24 mouse cellular contexts compared by ENCODE assay signal in the genomic region with DNA sequence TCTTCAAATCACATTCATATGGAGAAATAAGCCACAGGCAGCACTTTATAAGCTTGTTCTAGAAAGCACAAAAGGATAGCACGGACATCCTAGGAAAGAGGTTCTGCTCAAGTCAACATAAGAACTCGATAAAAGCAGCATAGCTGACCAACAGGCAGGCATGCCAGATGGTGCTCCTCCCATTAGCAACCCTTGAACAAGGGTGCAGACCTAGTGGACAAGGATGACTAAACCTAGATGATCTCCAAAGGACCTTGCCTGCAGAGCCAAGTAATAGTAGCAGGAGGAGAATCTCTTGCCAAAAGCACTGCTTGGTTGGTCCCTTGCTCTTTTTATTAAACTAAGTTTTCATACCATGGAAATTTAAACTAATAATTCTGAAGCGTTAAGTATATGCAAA. TPM values are rescaled to one million over a fixed set of nuclear protein-coding genes. Genes with fewer than 3 reads are reported as not detected.
DNase-seq lines count a peak whose midpoint lies in the region; ATAC-seq lines count a peak whose summit lies in the region.
"Had no signal": no experiment of that assay in that cellular context is flagged by ENCODE, and none has a peak within 500 bp of the region (broad histone marks: within the 10 kb centered on the region; RNA-seq: fewer than 3 reads in every experiment).

No protein-coding gene starts in this region.

- H3K9ac ChIP-seq in kidney, embryonic 16.5 days (replicated peaks; ENCODE audit: low read length) = no peak overlapping the region
- H3K9ac ChIP-seq: embryonic facial prominence, embryonic 12.5 days; forebrain, embryonic 13.5 days; forebrain, embryonic 15.5 days had no signal

- H3K27me3 ChIP-seq in kidney, embryonic 16.5 days (ENCODE audit: insufficient read depth, low read length) = no peaks in the 10 kb centered on the region
- H3K27me3 ChIP-seq: CH12.LX; embryonic facial prominence, embryonic 12.5 days; forebrain, embryonic 13.5 days; forebrain, embryonic 15.5 days; Patski had no signal

- H3K36me3 ChIP-seq in kidney, embryonic 16.5 days (ENCODE audit: insufficient read depth, low read length) = no peaks in the 10 kb centered on the region
- H3K36me3 ChIP-seq: embryonic facial prominence, embryonic 12.5 days had no signal

- no peak for ATAC-seq in kidney, embryonic 16.5 days (ENCODE audit: low FRiP score, low TSS enrichment)
- ATAC-seq: activated CD4-positive, CD25-positive, alpha-beta regulatory T cell, adult 4 months; CD4-positive, CD25-positive, alpha-beta regulatory T cell, adult 4 months; forebrain, embryonic 13.5 days; forebrain, embryonic 15.5 days; Patski had no signal

- no peak overlapping the region for H3K4me2 ChIP-seq in kidney, embryonic 16.5 days (replicated peaks; ENCODE audit: low read depth, low read length)
- H3K4me2 ChIP-seq: embryonic facial prominence, embryonic 12.5 days; forebrain, embryonic 13.5 days; forebrain, embryonic 15.5 days had no signal

- H3K4me1 ChIP-seq in kidney, embryonic 16.5 days (ENCODE audit: insufficient read depth, low read length) = no peaks in the 10 kb centered on the region
- H3K4me1 ChIP-seq: embryonic facial prominence, embryonic 10.5 days; embryonic facial prominence, embryonic 12.5 days; forebrain, embryonic 13.5 days; forebrain, embryonic 15.5 days had no signal

- WGBS in kidney, embryonic 16.5 days = 91% methylated on average over 3 of the region's 3 CpGs

- H3K9me3 ChIP-seq in kidney, embryonic 16.5 days (ENCODE audit: low read length) = no peaks in the 10 kb centered on the region
- H3K9me3 ChIP-seq: embryonic facial prominence, embryonic 10.5 days; embryonic facial prominence, embryonic 12.5 days; forebrain, embryonic 13.5 days; forebrain, embryonic 15.5 days; G1E had no signal

- H3K4me3 ChIP-seq in kidney, embryonic 16.5 days (ENCODE audit: low read length) = no peak overlapping the region
- H3K4me3 ChIP-seq: embryonic facial prominence, embryonic 10.5 days; embryonic facial prominence, embryonic 12.5 days; forebrain, embryonic 13.5 days; forebrain, embryonic 15.5 days had no signal

- H3K27ac ChIP-seq in kidney, embryonic 16.5 days (ENCODE audit: low read length) = no peak overlapping the region
- H3K27ac ChIP-seq: embryonic facial prominence, embryonic 10.5 days; embryonic facial prominence, embryonic 12.5 days; forebrain, embryonic 13.5 days; forebrain, embryonic 15.5 days had no signal

- peak; percentile 56 for DNase-seq in kidney, adult 11 months
- no peak for DNase-seq in kidney, postnatal 10 days
- DNase-seq in kidney, adult 8-10 months = peak; percentile 36 to 42
- peak; percentile 20 to 46 for DNase-seq in kidney, postnatal 25 days
- no peak for DNase-seq in kidney, adult 18-20 months
- DNase-seq: adrenal gland, adult 8-10 months; adrenal gland, postnatal 14 days; adrenal gland, postnatal 36 days; B cell, adult 2 months; cerebellum, adult 11-12 months; cerebellum, adult 2 months; cerebellum, adult 9-10 months; cerebellum, postnatal 10 days; cerebellum, postnatal 25 days had no signal

RNA-seq across cellular contexts. Expression of gene Cfap97, which starts 32.4 kb away (rescaled TPM):
- 19.6 and 25.2 TPM in 2 replicates for polyA plus RNA-seq in kidney, embryonic 16.5 days (2015; fragmentation: Nextera tagmentation; extraction: Ambion mirVana)

RNA-seq across cellular contexts. Expression of gene Snx25, which starts 32.8 kb away (rescaled TPM):
- 4.5 and 5.9 TPM in 2 replicates for polyA plus RNA-seq in kidney, embryonic 16.5 days (2015; fragmentation: Nextera tagmentation; extraction: Ambion mirVana)

Comparison
In these comparisons a context has a peak if more than half of its experiments do, and no peak if none do; other contexts are left out.
1. DNase-seq: peak in kidney, adult 11 months (single experiment), kidney, adult 8-10 months (2 of 2) and kidney, postnatal 25 days (2 of 2); none in kidney, postnatal 10 days (single experiment) and kidney, adult 18-20 months (single experiment).